Mouse (Mus musculus) megakaryocyte-erythroid progenitor cell, adult 5-6 weeks (primary cell): ENCODE measurements around the gene Smgc. TPM values are rescaled to one million over a fixed set of nuclear protein-coding genes. Genes with fewer than 3 reads are reported as not detected.
"Not testable (repeated sequence)": the region's sequence is repeated elsewhere in the genome, so short reads cannot be mapped to it uniquely, and the experiment has no call there.

Experiments used
- ATAC-seq: replicated peaks from 2 replicates; pipeline ENCODE4 v1.8.0; 2016; ENCODE audit warnings: mild to moderate bottlenecking, inconsistent platforms; ENCODE audit not compliant: severe bottlenecking, poor library complexity, low FRiP score, low TSS enrichment
- total RNA-seq, 2 experiments: library from RNA; stranded (forward) in 1 of 2; stranded (reverse) in 1 of 2; fragments of 200-1000, 215-1000 nt in 1 of 2; fragments of >200 nt in 1 of 2; fragmentation: Nextera tagmentation in 1 of 2; gene quantifications; 2 replicates each; pipeline ENCODE4 v1.2.3; 2014 to 2017

Smgc gene
- total RNA-seq (2014; fragmentation: Nextera tagmentation) (not detected in 2 replicates), total RNA-seq (2017) (not detected in 2 replicates)

- no peak for ATAC-seq
These were observed at the start of gene Smgc for GRCm38 (mm10) chr15:91837965-91838364. Smgc (plus strand) TSS chr15:91838265.

GRCm38 (mm10) chr15:91788338-91788737 is 49.7 kb upstream of the Smgc start:
- ATAC-seq, result no peak

- ATAC-seq, result no peak
These were observed 31.6 kb upstream of the Smgc start for GRCm38 (mm10) chr15:91806463-91806862.

DNA sequence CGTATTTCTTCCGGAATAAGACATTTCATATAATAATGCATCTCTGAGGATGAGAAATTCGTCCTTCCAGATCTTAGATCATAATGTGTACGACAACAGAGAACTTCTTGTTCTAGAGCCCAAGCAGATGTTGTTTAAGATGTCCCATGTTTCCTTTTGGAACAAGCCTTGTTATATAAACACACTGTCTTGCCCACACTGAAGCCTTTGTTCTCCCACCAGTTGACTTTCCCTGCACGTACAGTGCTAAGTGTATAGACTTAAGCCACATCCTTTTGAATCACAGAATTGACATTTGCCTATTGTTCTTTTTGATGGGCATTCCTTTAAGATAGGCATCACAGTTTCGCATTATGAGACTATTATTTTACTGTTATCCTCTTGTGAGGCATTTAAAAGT is 2.7 kb upstream of the Smgc start:
- no peak for ATAC-seq

DNA sequence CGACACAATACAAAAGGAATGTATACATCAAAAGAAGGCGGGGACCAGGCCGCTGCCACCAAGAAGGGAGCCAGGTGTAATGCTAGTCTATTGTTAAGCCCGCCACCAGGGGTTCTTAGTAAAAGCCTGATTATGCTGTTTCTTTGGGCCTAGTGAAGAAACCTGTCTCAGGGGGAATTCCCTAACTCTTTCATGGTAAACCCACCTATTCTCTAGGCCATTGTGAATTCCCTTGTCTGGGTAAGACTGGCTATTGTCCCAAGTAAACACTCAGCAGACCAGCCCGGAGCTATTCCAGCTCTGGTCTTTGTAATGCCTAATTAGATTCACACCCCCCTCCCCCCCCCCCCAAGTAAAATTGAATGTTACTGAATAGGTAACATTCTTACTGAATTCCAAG is 26.1 kb downstream of the Smgc start:
- ATAC-seq, result not testable (repeated sequence)

GRCm38 (mm10) chr15:91900245-91900644 is 62.2 kb downstream of the Smgc start:
- ATAC-seq, result no peak

GRCm38 (mm10) chr15:91907046-91907445 is 69.0 kb downstream of the Smgc start:
- not testable (repeated sequence) for ATAC-seq

Other genes with a start within 250 kb of the Smgc start
- 0.55 and 0.77 TPM in 2 replicates for gene Lrrk2, start 165.1 kb upstream of the Smgc start, total RNA-seq (2014; fragmentation: Nextera tagmentation)
- 1.1 and 2.7 TPM in 2 replicates for gene Lrrk2, start 165.1 kb upstream of the Smgc start, total RNA-seq (2017)
- not detected in 2 replicates for gene Cntn1, start 212.9 kb downstream of the Smgc start, total RNA-seq (2014; fragmentation: Nextera tagmentation)
- not detected in 2 replicates for gene Cntn1, start 212.9 kb downstream of the Smgc start, total RNA-seq (2017)